Mouse (Mus musculus): ENCODE measurements around the gene 4833427G06Rik.
"Not testable (repeated sequence)": the region's sequence is repeated elsewhere in the genome, so short reads cannot be mapped to it uniquely, and the experiment has no call there.

Gene 4833427G06Rik

GRCm38 (mm10) chr9:51101756-51102425, at the start of gene 4833427G06Rik:
Gene 4833427G06Rik, minus strand, starts transcription at chr9:51102078.
- DNase-seq (ENCODE audit: low spot score): peak; percentile 60

GRCm38 (mm10) chr9:51147294-51147693, 45.4 kb upstream of the 4833427G06Rik start:
- no peak for DNase-seq (ENCODE audit: low spot score)

GRCm38 (mm10) chr9:51146496-51146895, 44.6 kb upstream of the 4833427G06Rik start:
- DNase-seq (ENCODE audit: low spot score): no peak

- no peak for DNase-seq (ENCODE audit: low spot score)
These were observed 42.3 kb upstream of the 4833427G06Rik start for GRCm38 (mm10) chr9:51144218-51144617.

- no peak for DNase-seq (ENCODE audit: low spot score)
These were observed 41.6 kb upstream of the 4833427G06Rik start for GRCm38 (mm10) chr9:51143437-51143836.

GRCm38 (mm10) chr9:51140711-51141110, 38.8 kb upstream of the 4833427G06Rik start:
- no peak for DNase-seq (ENCODE audit: low spot score)

- DNase-seq (ENCODE audit: low spot score): not testable (repeated sequence)
These were observed 37.5 kb upstream of the 4833427G06Rik start for GRCm38 (mm10) chr9:51139401-51139800.

GRCm38 (mm10) chr9:51138301-51138700, 36.4 kb upstream of the 4833427G06Rik start:
- no peak for DNase-seq (ENCODE audit: low spot score)

- DNase-seq (ENCODE audit: low spot score): no peak
These were observed 36.0 kb upstream of the 4833427G06Rik start for GRCm38 (mm10) chr9:51137836-51138235.

- no peak for DNase-seq (ENCODE audit: low spot score)
These were observed 35.6 kb upstream of the 4833427G06Rik start for GRCm38 (mm10) chr9:51137432-51137831.

- DNase-seq (ENCODE audit: low spot score): no peak
These were observed 35.1 kb upstream of the 4833427G06Rik start for GRCm38 (mm10) chr9:51136985-51137384.

- DNase-seq (ENCODE audit: low spot score): no peak
These were observed 12.9 kb upstream of the 4833427G06Rik start for GRCm38 (mm10) chr9:51114767-51115166.

- DNase-seq (ENCODE audit: low spot score): no peak
These were observed 3.9 kb upstream of the 4833427G06Rik start for GRCm38 (mm10) chr9:51105751-51106150.

- peak; percentile 35 for DNase-seq (ENCODE audit: low spot score)
These were observed 2.1 kb upstream of the 4833427G06Rik start for GRCm38 (mm10) chr9:51103808-51104514.

- DNase-seq (ENCODE audit: low spot score): peak; percentile 38
These were observed 1.3 kb upstream of the 4833427G06Rik start for GRCm38 (mm10) chr9:51102963-51103807.

GRCm38 (mm10) chr9:51096306-51096705, 5.6 kb downstream of the 4833427G06Rik start:
- no peak for DNase-seq (ENCODE audit: low spot score)

GRCm38 (mm10) chr9:51093697-51094096, 8.2 kb downstream of the 4833427G06Rik start:
- no peak for DNase-seq (ENCODE audit: low spot score)

- no peak for DNase-seq (ENCODE audit: low spot score)
These were observed 20.3 kb downstream of the 4833427G06Rik start for GRCm38 (mm10) chr9:51081614-51082013.

GRCm38 (mm10) chr9:51076979-51077315, 24.9 kb downstream of the 4833427G06Rik start, which contains the start of gene Layn:
Gene Layn, minus strand, starts transcription at chr9:51077094.
- peak; percentile 92 for DNase-seq (ENCODE audit: low spot score)

GRCm38 (mm10) chr9:51076300-51076978, 25.4 kb downstream of the 4833427G06Rik start:
- DNase-seq (ENCODE audit: low spot score): no peak

- DNase-seq (ENCODE audit: low spot score): no peak
These were observed 26.1 kb downstream of the 4833427G06Rik start for GRCm38 (mm10) chr9:51075780-51076179.

- peak; percentile 72 for DNase-seq (ENCODE audit: low spot score)
These were observed 31.1 kb downstream of the 4833427G06Rik start for GRCm38 (mm10) chr9:51070801-51071200.
